Mouse (Mus musculus): ENCODE results near the gene Phf20.

GRCm38 (mm10) chr2:156201486-156201885 is 5.2 kb downstream of the Phf20 start:
- no peak for TF ChIP-seq USF1 (IDR thresholded peaks at IDR 0.05; ENCODE audit: low read depth)
- TF ChIP-seq MAX (IDR thresholded peaks at IDR 0.05; ENCODE audit: low read depth) = no peak
- no peak for TF ChIP-seq TCF3 (IDR thresholded peaks at IDR 0.05; ENCODE audit: insufficient read length, low read depth)
- no peak for TF ChIP-seq CEBPB (IDR thresholded peaks at IDR 0.05; ENCODE audit: insufficient read depth, poor library complexity, severe bottlenecking)
- no peak for TF ChIP-seq SRF (IDR thresholded peaks at IDR 0.05; ENCODE audit: control insufficient read depth, insufficient read length, low read depth)
- TF ChIP-seq POLR2A (IDR thresholded peaks at IDR 0.05; ENCODE audit: insufficient read length, low read depth) = no peak
